Mouse (Mus musculus): ENCODE results near the gene Dffa. TPM values are rescaled to one million over a fixed set of nuclear protein-coding genes. Genes with fewer than 3 reads are reported as not detected.
"Not testable (repeated sequence)": the region's sequence is repeated elsewhere in the genome, so short reads cannot be mapped to it uniquely, and the experiment has no call there.

Gene Dffa
- total RNA-seq, 2 experiments from 2014 or later, result 52.3 to 62.9 TPM

DNA sequence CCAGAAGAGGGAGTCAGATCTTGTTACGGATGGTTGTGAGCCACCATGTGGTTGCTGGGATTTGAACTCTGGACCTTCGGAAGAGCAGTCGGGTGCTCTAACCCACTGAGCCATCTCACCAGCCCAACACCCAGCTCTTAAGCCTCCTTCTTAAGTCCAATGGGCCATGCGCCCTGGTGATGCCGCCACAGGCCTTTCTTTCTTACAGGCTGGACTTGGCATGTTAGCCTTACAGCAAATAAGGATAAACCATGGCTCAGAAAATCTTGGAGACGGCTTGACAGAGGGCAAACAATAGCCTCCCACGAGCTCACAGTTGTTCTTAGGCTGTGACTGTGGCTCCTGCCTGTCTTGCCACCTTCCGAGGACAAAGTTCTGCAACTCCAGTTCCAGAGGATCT lies 66.0 kb downstream of the Dffa start:
- intact Hi-C loops (cut with DNase I); DNase-seq (ENCODE audit: low spot score in 2 of 2): not testable (repeated sequence)

Other genes starting within 250 kb of the Dffa start
- 10 to 100 TPM; 48.4 to 57.5 TPM for gene Pex14, start 4.3 kb upstream of the Dffa start, total RNA-seq (2021)
- gene Cort, start 22.6 kb downstream of the Dffa start, total RNA-seq (2021), result 10 to 100 TPM; 12.1 to 14.8 TPM
- gene Cenps, start 33.5 kb downstream of the Dffa start, total RNA-seq (2021), result 10 to 100 TPM; 20.0 to 24.3 TPM
- 10 to 100 TPM; 35.2 to 36.5 TPM for gene Pgd, start 62.6 kb downstream of the Dffa start, total RNA-seq (2021)
- gene Kif1b, start 203.5 kb downstream of the Dffa start, total RNA-seq (2021), result 100 to 1,000 TPM; 448 to 452 TPM

All from left cerebral cortex, postnatal 36 days (tissue).